Mouse (Mus musculus) layer of hippocampus, postnatal 25 days (tissue): ENCODE measurements around the gene Crot. TPM values are rescaled to one million over a fixed set of nuclear protein-coding genes. Genes with fewer than 3 reads are reported as not detected.
"Not testable (repeated sequence)": the region's sequence is repeated elsewhere in the genome, so short reads cannot be mapped to it uniquely, and the experiment has no call there.

Source experiments
- DNase-seq, 2 experiments: peaks; one replicate each; pipeline ENCODE4 v3.0.0; 2022; ENCODE audit warnings: mixed read lengths in 2 of 2, low spot score in 1 of 2; ENCODE audit errors: extremely low spot score in 1 of 2
- total RNA-seq, 2 experiments: library from RNA; stranded (reverse); gene quantifications; 2 replicates each; pipeline ENCODE4 v1.2.3; 2021

The Crot gene
- total RNA-seq, 2 experiments from 2014 or later, result 23.8 to 25.2 TPM

DNA sequence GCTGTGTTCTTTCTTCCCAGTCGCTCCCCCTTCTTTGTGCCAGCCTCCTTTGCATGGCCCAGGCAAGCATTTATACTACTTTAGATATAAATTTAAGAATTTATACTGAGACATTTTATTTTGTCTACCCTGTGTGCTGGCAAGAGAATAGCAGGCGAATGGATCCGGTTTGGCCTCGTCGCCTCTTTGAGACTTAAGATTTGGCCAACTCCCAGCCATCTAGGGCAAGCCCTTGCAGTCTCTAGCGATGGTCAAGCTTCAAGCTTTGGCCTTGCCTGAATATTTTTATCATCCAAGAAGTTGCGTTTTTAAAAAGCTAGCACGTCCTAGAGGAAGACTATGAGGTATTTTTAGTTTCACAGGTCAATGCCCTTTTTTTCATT, 380 bp upstream of the Crot start:
- no peak for DNase-seq

GRCm38 (mm10) chr5:8995966-8996685, 998 bp downstream of the Crot start:
- no peak for DNase-seq

GRCm38 (mm10) chr5:8991626-8992025, 5.5 kb downstream of the Crot start:
- no peak for DNase-seq

- DNase-seq, result no peak
Measured at GRCm38 (mm10) chr5:8990526-8990925, 6.6 kb downstream of the Crot start.

GRCm38 (mm10) chr5:8987925-8988324, 9.2 kb downstream of the Crot start:
- no peak for DNase-seq

- no peak for DNase-seq
Measured at GRCm38 (mm10) chr5:8985470-8985869, 11.7 kb downstream of the Crot start.

- no peak for DNase-seq
Measured at GRCm38 (mm10) chr5:8974721-8975120, 22.4 kb downstream of the Crot start.

DNA sequence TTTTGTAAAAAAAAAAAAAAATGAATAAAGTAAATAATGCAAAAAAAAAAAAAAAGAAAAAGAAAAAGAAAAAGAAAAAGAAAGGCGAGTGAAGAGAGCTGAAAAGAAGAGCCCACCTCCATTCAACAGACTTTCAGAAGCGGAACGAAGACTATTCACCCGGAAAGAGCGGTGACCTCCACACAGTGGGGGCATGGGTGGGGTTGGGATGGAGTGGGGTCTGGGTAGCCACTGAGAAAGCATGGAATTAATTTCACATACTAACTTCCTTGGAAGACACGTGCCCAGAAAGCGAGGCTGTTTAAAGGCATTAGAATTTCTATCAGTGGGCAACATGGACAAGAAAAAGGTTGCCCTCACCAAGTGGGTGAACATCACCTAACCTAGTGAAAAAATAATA, 24.8 kb downstream of the Crot start:
- DNase-seq, result no peak

GRCm38 (mm10) chr5:8970694-8971093, 26.4 kb downstream of the Crot start:
- DNase-seq, result no peak

DNA sequence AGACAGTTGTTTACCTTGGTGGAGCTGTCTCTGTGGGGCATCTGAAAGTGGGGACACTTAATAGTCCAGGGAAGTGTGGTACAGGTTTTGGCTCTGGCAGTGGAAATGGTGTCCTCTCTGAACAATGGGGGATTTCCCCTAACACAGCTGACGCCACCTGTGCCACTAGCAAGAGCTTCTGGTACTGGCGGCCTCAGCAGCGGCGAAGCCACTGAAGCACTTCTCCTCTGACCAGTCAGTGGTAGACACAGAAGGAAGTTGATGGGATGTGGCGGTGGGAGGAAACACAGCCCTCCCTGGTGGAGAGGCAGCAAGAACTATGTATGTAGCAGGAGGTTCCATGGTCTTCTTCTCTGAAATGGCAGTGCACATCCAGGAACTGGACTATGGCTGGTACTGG, 32.6 kb downstream of the Crot start:
- no peak for DNase-seq

DNA sequence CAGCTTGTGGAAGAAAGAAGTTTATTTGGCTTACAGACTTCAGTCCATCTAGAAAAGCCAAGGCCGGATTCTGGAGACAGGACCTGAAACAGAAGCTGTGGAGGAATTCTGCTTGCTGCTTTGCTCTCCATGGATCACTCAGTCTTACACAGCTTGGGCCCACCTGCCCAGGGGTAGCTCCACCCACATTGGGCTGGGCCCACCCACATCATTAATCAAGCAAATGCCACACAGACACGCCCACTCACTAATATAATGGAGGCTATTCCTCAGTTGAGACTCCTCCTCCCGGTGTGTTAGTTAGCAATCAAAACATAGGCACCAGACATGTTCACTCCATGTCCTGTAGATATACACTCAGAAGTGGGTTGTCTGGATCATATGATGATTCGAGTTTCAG, 36.6 kb downstream of the Crot start:
- DNase-seq, result no peak

- DNase-seq, result no peak
Measured at GRCm38 (mm10) chr5:8955544-8955943, 41.6 kb downstream of the Crot start.

GRCm38 (mm10) chr5:8953660-8954059, 43.5 kb downstream of the Crot start:
- no peak for DNase-seq

- DNase-seq, result no peak
Measured at GRCm38 (mm10) chr5:8947423-8948110, 49.6 kb downstream of the Crot start.

DNA sequence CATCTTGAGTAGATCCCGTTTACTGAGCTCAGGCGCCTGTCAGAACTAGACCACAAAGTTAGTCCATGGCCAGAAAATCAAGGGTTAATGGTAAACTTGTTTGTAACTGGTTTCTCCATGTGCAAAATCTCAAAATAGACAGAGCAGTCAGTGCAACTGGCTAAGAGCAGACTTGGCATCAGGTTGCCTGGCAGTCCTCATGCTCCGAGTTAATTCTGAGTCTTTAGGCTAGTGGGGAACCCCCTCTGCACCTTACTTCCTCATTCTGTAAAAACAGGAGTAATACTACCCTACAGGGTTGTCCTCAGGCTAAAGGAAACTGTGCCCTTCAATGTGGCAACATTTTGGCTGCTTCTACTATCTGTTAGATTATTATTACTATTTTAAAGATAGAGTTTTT, 53.3 kb downstream of the Crot start:
- DNase-seq, result no peak

GRCm38 (mm10) chr5:8941266-8941665, 55.9 kb downstream of the Crot start:
- DNase-seq, result not testable (repeated sequence)

DNA sequence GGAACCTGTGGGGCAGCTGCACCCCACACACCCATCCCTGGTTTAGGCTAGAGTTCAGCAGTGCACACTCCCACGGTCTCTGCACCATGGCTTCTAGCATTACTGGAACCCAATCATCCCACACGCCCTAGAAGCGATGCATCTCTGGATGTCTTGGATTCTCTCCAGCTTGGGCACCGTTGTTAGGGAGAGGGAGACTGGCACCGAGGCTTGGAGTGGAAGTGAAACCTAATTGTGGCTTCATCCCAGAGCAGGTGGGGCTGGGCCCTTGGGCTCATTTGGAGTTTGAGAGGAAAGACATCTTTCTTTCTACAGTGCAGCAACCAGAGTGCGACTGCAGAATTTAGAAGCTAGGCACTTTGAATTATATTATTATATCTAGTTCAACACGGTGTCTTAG, 59.2 kb downstream of the Crot start:
- DNase-seq, result no peak

- DNase-seq, result no peak
Measured at GRCm38 (mm10) chr5:8928440-8928839, 68.7 kb downstream of the Crot start.

DNA sequence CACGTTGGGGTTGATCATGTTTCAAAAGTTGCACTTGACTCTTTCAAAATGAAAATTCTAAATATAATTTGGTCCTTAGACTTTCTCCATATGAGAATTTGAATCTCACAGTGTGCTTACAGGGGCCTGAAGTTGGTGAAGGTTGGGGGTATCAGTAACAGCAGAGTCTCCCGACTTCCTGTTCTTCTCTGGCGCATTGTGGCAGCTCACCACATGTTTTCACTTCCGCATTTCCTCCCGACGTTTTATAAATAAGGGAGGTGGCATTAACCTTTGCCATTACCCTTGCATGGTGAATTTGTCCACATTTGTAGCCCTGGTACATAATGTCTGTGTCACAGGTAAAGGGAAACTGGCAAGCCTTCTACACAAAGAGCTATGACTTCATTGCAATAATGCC, 80.1 kb downstream of the Crot start:
- DNase-seq, result no peak

DNA sequence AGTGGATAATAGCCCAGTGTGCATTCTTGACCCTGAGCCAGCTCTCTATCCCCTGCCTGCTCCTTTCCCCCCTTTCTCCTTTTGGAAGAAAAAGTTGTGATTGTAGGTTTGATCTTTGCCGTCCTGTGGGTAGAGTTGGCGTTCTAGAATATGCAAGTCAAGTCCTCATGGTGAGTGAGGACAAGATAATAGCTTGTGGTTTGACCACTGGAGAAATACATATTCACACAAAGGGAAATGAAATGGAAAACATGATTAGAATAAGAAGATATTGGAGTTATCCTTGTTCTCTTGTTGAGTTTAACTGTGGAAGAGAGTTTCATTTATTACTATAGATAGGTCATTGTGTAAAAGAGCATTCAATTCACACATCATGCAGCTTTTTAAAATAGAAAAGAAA, 80.7 kb downstream of the Crot start:
- no peak for DNase-seq
